Mouse (Mus musculus) mouse embryonic stem cell (cell line): ENCODE results near the gene Elf5.

Source experiments
- in situ Hi-C, 2 experiments: fragments of 300-500 bp; cut with MboI; formaldehyde crosslinking; loops; 1 replicate in 1 of 2; 3 replicates in 1 of 2; pipeline ENCODE4 v1.14.3; 2019 to 2020; ENCODE audit warnings: low sequenced_read_pairs in 2 of 2, low pct_unique_long_range_greater_than_20kb in 1 of 2, mixed read lengths in 1 of 2; ENCODE audit not compliant: unreplicated experiment in 1 of 2

Gene Elf5

DNA sequence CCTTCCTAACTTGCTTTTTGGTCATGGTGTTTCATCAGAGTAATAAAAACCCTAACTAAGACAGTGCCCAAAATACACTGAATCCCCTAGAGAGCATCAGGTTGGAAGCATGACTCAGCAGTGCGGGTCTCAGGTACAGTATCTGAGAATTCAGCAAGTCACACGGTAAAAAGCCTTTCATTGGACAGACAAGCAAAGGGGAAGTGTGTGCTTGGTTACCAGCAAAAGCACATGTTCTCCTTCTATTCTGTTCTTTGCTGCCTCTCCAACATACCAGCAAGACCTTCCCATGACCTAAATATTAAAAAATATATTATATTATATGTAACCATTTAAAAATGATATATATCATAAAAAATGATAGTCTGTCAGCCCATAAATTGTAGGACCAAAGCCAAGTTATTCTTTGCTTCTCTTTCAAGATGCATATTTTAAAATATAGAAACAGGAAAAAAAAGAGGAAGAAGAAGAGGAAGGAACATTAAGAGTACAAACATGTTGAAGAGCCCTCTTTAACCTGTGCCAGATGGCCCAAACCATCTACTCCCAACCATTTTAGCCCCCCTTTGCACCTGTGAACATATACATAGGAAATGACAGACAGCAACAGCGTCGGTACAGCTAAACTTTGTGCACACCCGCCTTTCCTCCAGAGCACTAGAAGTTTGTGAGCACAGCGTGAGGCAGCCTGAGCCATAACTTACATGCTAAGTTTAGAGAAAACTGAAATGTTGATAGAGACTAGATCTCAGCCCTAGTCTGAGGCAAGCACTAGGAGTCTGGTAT is 84.3 kb downstream of the Elf5 start:
- in situ Hi-C loops = no loop called here
